Mouse (Mus musculus) neutrophil, adult 83 days (primary cell): ENCODE data around the gene 1700012P22Rik. TPM values are rescaled to one million over a fixed set of nuclear protein-coding genes. Genes with fewer than 3 reads are reported as not detected.

Experiments used
- total RNA-seq, 2 experiments: library from RNA; stranded (reverse); gene quantifications; one replicate each; pipeline ENCODE4 v1.2.4; 2023

Gene 1700012P22Rik
- not detected for total RNA-seq

DNA sequence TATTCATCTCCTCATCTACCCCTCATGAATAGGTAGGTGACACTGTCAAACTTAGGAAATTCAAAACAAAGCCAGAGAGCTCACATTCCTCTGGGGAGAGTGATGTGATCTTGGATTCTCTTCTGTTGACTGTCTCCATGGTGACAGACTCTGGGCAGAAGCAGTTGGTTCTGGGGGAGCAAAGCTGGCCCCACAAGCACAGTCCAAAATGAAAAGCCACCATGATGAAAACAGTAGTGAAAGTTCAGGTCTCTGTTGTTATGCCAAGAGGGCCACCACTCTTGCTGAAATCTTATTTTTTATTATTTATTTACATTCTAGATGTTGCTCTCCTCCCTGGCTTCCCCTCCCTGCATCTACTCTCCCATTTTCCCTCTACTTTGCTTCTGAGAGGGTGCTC, at the start of gene 1700012P22Rik:
TSS of gene 1700012P22Rik (minus strand) at position 101 of the 400 bp plus-strand sequence.

DNA sequence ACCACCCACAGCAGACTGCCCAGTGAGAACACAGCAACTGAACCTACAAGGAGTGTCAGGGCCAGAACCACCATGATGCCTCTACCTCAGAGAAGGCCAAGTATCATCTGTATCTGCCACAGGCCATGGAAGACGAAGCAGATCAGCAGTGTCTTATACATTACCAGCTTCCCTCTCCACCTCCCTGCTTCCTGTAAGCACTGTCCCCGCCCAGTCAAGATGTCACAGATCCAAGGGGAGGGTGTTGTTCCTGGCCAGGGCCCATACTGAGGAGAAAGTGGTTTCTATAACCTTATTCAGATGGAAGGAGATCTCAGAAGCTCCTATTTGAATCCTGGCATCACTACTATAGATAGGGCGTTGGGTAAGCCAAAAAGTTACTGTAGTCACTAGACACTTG, 25.1 kb upstream of the 1700012P22Rik start, which contains the start of gene Aadacl3:
TSS of gene Aadacl3 (minus strand) at position 101 of the 400 bp plus-strand sequence.

DNA sequence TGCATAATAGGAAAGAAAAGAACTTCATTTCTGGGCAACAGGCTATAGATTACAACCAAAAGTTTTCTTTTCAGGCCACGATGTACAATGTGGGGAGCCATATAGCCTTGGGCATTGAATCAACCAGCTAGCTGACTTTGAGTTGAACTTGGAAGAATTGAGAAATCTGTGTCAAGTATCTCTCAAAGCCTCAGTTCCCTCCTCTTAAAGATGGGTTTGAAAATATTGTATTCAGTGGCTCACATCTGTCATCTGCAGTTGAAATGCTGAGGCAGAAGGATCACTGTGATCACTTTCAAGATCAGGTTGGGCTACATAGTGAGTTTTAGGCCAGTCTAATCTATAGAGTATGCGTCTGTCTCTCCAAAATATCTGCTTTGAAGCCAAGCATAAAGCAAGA, 14.6 kb upstream of the 1700012P22Rik start, which contains the start of gene Gm9944:
TSS of gene Gm9944 (minus strand) at position 101 of the 400 bp plus-strand sequence.

DNA sequence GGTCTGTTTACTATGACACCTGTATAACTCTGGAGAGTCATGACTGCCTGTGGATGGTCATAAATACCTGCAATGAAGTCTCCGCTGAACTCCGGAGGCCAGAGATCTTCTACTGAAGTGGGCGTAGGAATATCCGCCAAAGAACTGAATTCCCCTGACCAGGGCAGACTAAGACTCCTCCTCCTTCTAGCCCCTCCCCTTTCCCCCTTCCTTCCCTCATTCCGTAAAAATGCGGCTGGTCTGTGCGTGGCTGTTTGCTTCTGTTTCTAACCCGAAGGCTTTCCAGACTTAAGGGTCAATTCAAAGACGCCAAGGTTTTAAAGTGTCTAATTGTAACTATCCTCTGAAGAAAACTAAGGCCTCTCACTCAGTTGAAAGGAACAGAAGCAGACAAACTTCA, 30.3 kb downstream of the 1700012P22Rik start, which contains the start of gene Pramef12:
TSS of gene Pramef12 (minus strand) at position 175 of the 400 bp plus-strand sequence.

DNA sequence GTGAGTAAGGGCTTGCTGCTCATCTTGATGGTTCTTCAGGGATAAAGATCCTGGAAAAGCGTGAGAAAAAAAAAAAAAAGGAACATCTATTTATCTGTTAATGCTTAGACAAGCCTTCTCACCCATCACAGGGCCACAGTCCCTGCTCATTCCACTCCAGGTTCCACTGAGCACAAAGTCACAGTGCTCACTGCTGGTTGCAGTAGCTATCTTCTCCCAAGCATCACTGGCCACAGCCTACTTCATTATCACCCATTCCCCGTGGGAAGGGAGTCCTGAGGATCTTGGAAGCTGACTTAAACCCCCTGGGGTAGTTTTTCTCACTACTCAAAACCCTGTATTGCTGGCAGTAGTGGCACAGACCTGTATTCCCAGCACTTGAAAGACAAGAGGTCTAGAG, 60.7 kb downstream of the 1700012P22Rik start, which contains the start of gene Pramef20:
TSS of gene Pramef20 (minus strand) at position 23 of the 400 bp plus-strand sequence.

Other genes starting within 250 kb of the 1700012P22Rik start
- not detected for gene Oog2, start 248.1 kb downstream of the 1700012P22Rik start, total RNA-seq
- not detected for gene C87977, start 225.5 kb downstream of the 1700012P22Rik start, total RNA-seq
- gene Pramel5, start 158.3 kb downstream of the 1700012P22Rik start, total RNA-seq = not detected
- gene Gm13128, start 108.5 kb downstream of the 1700012P22Rik start, total RNA-seq = not detected
- not detected for gene Gm13119, start 80.8 kb downstream of the 1700012P22Rik start, total RNA-seq
- gene Pramef20, start 60.8 kb downstream of the 1700012P22Rik start, total RNA-seq = not detected
- not detected for gene Pramef12, start 30.3 kb downstream of the 1700012P22Rik start, total RNA-seq
- gene Gm9944, start 14.5 kb upstream of the 1700012P22Rik start, total RNA-seq = not detected
- gene Aadacl3, start 25.0 kb upstream of the 1700012P22Rik start, total RNA-seq = not detected
- not detected for gene 9430007A20Rik, start 81.0 kb upstream of the 1700012P22Rik start, total RNA-seq
- gene Gm13124, start 126.4 kb upstream of the 1700012P22Rik start, total RNA-seq = not detected
- not detected for gene Aadacl4, start 174.9 kb upstream of the 1700012P22Rik start, total RNA-seq
- not detected for gene Gm436, start 247.6 kb upstream of the 1700012P22Rik start, total RNA-seq